Mouse (Mus musculus): ENCODE results near the gene Jhy. TPM values are rescaled to one million over a fixed set of nuclear protein-coding genes. Genes with fewer than 3 reads are reported as not detected.

The Jhy gene
- polyA plus RNA-seq, 1 experiment from 2014 or later, result 1.1 TPM

DNA sequence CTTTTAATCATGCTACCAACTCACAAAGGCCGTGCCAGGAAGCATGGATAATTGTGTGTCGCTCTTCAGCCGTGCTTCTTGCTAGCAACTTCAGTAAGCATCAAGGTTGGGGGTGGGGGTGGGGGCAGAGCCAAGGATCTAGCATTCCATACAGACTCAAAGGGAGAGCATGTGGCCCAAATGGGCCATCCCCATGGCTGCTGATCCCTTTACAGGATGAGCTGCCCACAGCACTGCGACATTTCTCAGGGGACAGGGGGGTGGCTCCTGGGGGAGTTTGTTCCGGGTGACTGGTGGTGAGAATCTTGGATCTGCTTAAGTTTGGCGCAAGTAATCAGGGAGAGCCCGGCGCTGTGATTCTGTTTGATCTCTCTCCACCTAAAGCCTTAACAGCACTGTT is 56.5 kb downstream of the Jhy start:
- Histone ChIP-seq H3K36me3 (ENCODE audit: control insufficient read depth, insufficient read depth, low read length) (no peaks in the 10 kb centered on the region), H3K4me2 (ENCODE audit: low read length) (no peak overlapping the region), H3K4me3 (replicated peaks; ENCODE audit: low read depth, low read length) (no peak overlapping the region), H3K9ac (replicated peaks; ENCODE audit: low read length) (no peak overlapping the region), H3K27me3 (ENCODE audit: control insufficient read depth, insufficient read depth, low read length) (peaks cover 9% of the 10 kb centered on the region; the same call in 1 of the 2 replicates), H3K4me1 (ENCODE audit: control insufficient read depth, insufficient read depth, low read length) (peaks cover 4% of the 10 kb centered on the region; the same call in 1 of the 2 replicates), H3K27ac (replicated peaks; ENCODE audit: low read depth, low read length) (no peak overlapping the region), H3K9me3 (ENCODE audit: control insufficient read depth, low read length) (no peaks in the 10 kb centered on the region)
- ATAC-seq (ENCODE audit: low FRiP score, low TSS enrichment) (no peak), DNase-seq (peak; percentile 26)
- 6% methylated on average over 8 of the region's 8 CpGs for WGBS

- Histone ChIP-seq H3K36me3 (ENCODE audit: control insufficient read depth, insufficient read depth, low read length) (no peaks in the 10 kb centered on the region), H3K4me2 (ENCODE audit: low read length) (no peak overlapping the region), H3K9me3 (ENCODE audit: control insufficient read depth, low read length) (no peaks in the 10 kb centered on the region), H3K4me1 (ENCODE audit: control insufficient read depth, insufficient read depth, low read length) (no peaks in the 10 kb centered on the region), H3K27ac (replicated peaks; ENCODE audit: low read depth, low read length) (no peak overlapping the region), H3K4me3 (replicated peaks; ENCODE audit: low read depth, low read length) (no peak overlapping the region), H3K9ac (replicated peaks; ENCODE audit: low read length) (no peak overlapping the region), H3K27me3 (ENCODE audit: control insufficient read depth, insufficient read depth, low read length) (peaks cover 8% of the 10 kb centered on the region; the same call in 1 of the 2 replicates)
- no peak for DNase-seq
- no peak for ATAC-seq (ENCODE audit: low FRiP score, low TSS enrichment)
- WGBS, result 82% methylated on average over 6 of the region's 6 CpGs
These were observed 71.5 kb downstream of the Jhy start for GRCm38 (mm10) chr9:40892456-40892855.

- Histone ChIP-seq H3K9me3 (ENCODE audit: control insufficient read depth, low read length) (no peaks in the 10 kb centered on the region), H3K4me1 (ENCODE audit: control insufficient read depth, insufficient read depth, low read length) (peaks cover 9% of the 10 kb centered on the region), H3K27me3 (ENCODE audit: control insufficient read depth, insufficient read depth, low read length) (peaks cover 28% of the 10 kb centered on the region), H3K27ac (replicated peaks; ENCODE audit: low read depth, low read length) (no peak overlapping the region), H3K4me3 (replicated peaks; ENCODE audit: low read depth, low read length) (no peak overlapping the region), H3K9ac (replicated peaks; ENCODE audit: low read length) (no peak overlapping the region), H3K36me3 (ENCODE audit: control insufficient read depth, insufficient read depth, low read length) (no peaks in the 10 kb centered on the region), H3K4me2 (ENCODE audit: low read length) (no peak overlapping the region)
- WGBS, result 14% methylated on average over 12 of the region's 12 CpGs
- ATAC-seq (ENCODE audit: low FRiP score, low TSS enrichment) (no peak), DNase-seq (peak; percentile 35)
These were observed 74.5 kb downstream of the Jhy start for GRCm38 (mm10) chr9:40889389-40889788.

DNA sequence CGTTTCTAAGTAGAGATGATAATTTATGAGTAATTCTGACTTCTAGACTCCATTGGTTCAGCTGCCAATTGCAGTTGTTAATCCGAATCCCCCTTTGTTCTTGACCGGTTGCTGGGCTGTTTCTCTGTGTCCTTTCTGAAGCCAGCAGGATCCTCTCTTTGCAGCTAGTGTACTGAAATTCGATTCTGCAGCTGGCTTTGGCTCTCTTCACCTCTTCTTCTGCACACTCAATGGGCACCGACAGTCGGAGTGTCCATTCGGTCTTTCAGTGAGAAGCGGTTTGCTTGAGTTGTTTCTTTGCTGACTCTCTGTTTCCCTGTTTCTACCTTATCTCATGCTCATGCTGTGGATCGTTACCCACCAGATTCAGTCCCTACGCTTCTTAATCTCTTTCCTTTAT is 78.2 kb downstream of the Jhy start:
- peaks cover 9% of the 10 kb centered on the region for H3K4me1 ChIP-seq (ENCODE audit: control insufficient read depth, insufficient read depth, low read length)
- peak; percentile 38 for DNase-seq
- H3K27ac ChIP-seq (replicated peaks; ENCODE audit: low read depth, low read length), result no peak overlapping the region

DNA sequence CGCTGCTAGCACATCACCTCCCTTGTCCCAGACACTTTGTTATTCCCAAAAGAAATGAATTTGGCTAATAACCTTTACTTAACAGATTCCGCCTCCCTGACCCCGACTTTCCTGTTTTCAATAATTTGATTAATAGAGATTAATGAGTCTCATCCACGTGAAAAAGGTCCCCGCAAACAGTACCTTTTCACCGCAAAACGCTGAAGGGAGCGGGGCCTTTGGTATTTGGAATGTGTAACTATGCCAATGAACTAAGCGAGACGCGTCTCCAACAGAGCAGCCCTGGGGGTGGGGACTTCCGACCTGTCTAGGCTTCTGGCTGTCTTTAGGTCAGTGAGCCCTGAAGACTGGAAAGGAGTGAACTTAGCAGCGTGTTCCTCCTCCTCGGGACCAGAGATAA is 84.9 kb downstream of the Jhy start:
- H3K36me3 ChIP-seq (ENCODE audit: control insufficient read depth, insufficient read depth, low read length), result no peaks in the 10 kb centered on the region
- no peak overlapping the region for H3K4me3 ChIP-seq (replicated peaks; ENCODE audit: low read depth, low read length)
- WGBS, result 1% methylated on average over 14 of the region's 14 CpGs
- DNase-seq (peak; percentile 49), ATAC-seq (ENCODE audit: low FRiP score, low TSS enrichment) (no peak)
- H3K4me2 ChIP-seq (ENCODE audit: low read length), result no peak overlapping the region
- 0 out of 2 replicates have a peak, but pooled peaks cover 4% of the 10 kb centered on the region for H3K4me1 ChIP-seq (ENCODE audit: control insufficient read depth, insufficient read depth, low read length)
- H3K9ac ChIP-seq (replicated peaks; ENCODE audit: low read length), result no peak overlapping the region
- peaks cover 89% of the 10 kb centered on the region for H3K27me3 ChIP-seq (ENCODE audit: control insufficient read depth, insufficient read depth, low read length)
- H3K9me3 ChIP-seq (ENCODE audit: control insufficient read depth, low read length), result no peaks in the 10 kb centered on the region
- no peak overlapping the region for H3K27ac ChIP-seq (replicated peaks; ENCODE audit: low read depth, low read length)

More for the DNA sequence above, 78.2 kb downstream of the Jhy start:
- H3K9me3 ChIP-seq (ENCODE audit: control insufficient read depth, low read length), result no peaks in the 10 kb centered on the region
- ATAC-seq (ENCODE audit: low FRiP score, low TSS enrichment), result no peak
- no peak overlapping the region for H3K9ac ChIP-seq (replicated peaks; ENCODE audit: low read length)
- 5% methylated on average over 10 of the region's 10 CpGs for whole genome bisulfite sequencing
- H3K27me3 ChIP-seq (ENCODE audit: control insufficient read depth, insufficient read depth, low read length), result peaks cover 56% of the 10 kb centered on the region
- no peak overlapping the region; the same call in 1 of the 2 replicates for H3K4me3 ChIP-seq (replicated peaks; ENCODE audit: low read depth, low read length)
- peak overlapping the region; percentile 39 for H3K4me2 ChIP-seq (ENCODE audit: low read length)
- H3K36me3 ChIP-seq (ENCODE audit: control insufficient read depth, insufficient read depth, low read length), result no peaks in the 10 kb centered on the region

- ATAC-seq (ENCODE audit: low FRiP score, low TSS enrichment) (no peak), DNase-seq (peak; percentile 49)
- no peaks in the 10 kb centered on the region for H3K36me3 ChIP-seq (ENCODE audit: control insufficient read depth, insufficient read depth, low read length)
- H3K4me1 ChIP-seq (ENCODE audit: control insufficient read depth, insufficient read depth, low read length), result 0 out of 2 replicates have a peak, but pooled peaks cover 4% of the 10 kb centered on the region
- WGBS, result under 1% methylated on average over 32 of the region's 32 CpGs
- no peaks in the 10 kb centered on the region for H3K9me3 ChIP-seq (ENCODE audit: control insufficient read depth, low read length)
- H3K27me3 ChIP-seq (ENCODE audit: control insufficient read depth, insufficient read depth, low read length), result peaks cover 93% of the 10 kb centered on the region
- no peak overlapping the region for H3K27ac ChIP-seq (replicated peaks; ENCODE audit: low read depth, low read length)
- H3K9ac ChIP-seq (replicated peaks; ENCODE audit: low read length), result no peak overlapping the region
- H3K4me3 ChIP-seq (replicated peaks; ENCODE audit: low read depth, low read length), result 0 out of 2 replicates have a peak overlapping the region, but pooled peaks have one; percentile 14
- 0 out of 2 replicates have a peak overlapping the region, but pooled peaks have one; percentile 3 for H3K4me2 ChIP-seq (ENCODE audit: low read length)
These were observed 85.5 kb downstream of the Jhy start for GRCm38 (mm10) chr9:40878291-40878945.

- Histone ChIP-seq H3K9ac (replicated peaks; ENCODE audit: low read length) (no peak overlapping the region), H3K36me3 (ENCODE audit: control insufficient read depth, insufficient read depth, low read length) (no peaks in the 10 kb centered on the region), H3K4me1 (ENCODE audit: control insufficient read depth, insufficient read depth, low read length) (0 out of 2 replicates have a peak, but pooled peaks cover 4% of the 10 kb centered on the region), H3K9me3 (ENCODE audit: control insufficient read depth, low read length) (no peaks in the 10 kb centered on the region), H3K27ac (replicated peaks; ENCODE audit: low read depth, low read length) (no peak overlapping the region), H3K27me3 (ENCODE audit: control insufficient read depth, insufficient read depth, low read length) (peaks cover 94% of the 10 kb centered on the region), H3K4me3 (replicated peaks; ENCODE audit: low read depth, low read length) (peak overlapping the region; percentile 14; the same call in 1 of the 2 replicates), H3K4me2 (ENCODE audit: low read length) (0 out of 2 replicates have a peak overlapping the region, but pooled peaks have one; percentile 10)
- under 1% methylated on average over 29 of the region's 29 CpGs for WGBS
- DNase-seq, result peak; percentile 57
- ATAC-seq (ENCODE audit: low FRiP score, low TSS enrichment), result no peak
These were observed 86.1 kb downstream of the Jhy start for GRCm38 (mm10) chr9:40877881-40878235.

- DNase-seq (peak; percentile 57), ATAC-seq (ENCODE audit: low FRiP score, low TSS enrichment) (no peak)
- Histone ChIP-seq H3K4me2 (ENCODE audit: low read length) (0 out of 2 replicates have a peak overlapping the region, but pooled peaks have one; percentile 10), H3K36me3 (ENCODE audit: control insufficient read depth, insufficient read depth, low read length) (no peaks in the 10 kb centered on the region), H3K9me3 (ENCODE audit: control insufficient read depth, low read length) (no peaks in the 10 kb centered on the region), H3K4me3 (replicated peaks; ENCODE audit: low read depth, low read length) (peak overlapping the region; percentile 14; the same call in 1 of the 2 replicates), H3K4me1 (ENCODE audit: control insufficient read depth, insufficient read depth, low read length) (0 out of 2 replicates have a peak, but pooled peaks cover 4% of the 10 kb centered on the region), H3K27me3 (ENCODE audit: control insufficient read depth, insufficient read depth, low read length) (peaks cover 94% of the 10 kb centered on the region), H3K9ac (replicated peaks; ENCODE audit: low read length) (no peak overlapping the region), H3K27ac (replicated peaks; ENCODE audit: low read depth, low read length) (no peak overlapping the region)
- WGBS, result 1% methylated on average over 42 of the region's 42 CpGs
These were observed 86.6 kb downstream of the Jhy start for GRCm38 (mm10) chr9:40877146-40877880.

All from midbrain, embryonic 14.5 days (tissue).